ENCODE assay signal across 8 mouse cellular contexts in genomic region chr9:83925688-83926041, GRCm38 (mm10). TPM values are rescaled to one million over a fixed set of nuclear protein-coding genes. Genes with fewer than 3 reads are reported as not detected.
DNase-seq lines count a peak whose midpoint lies in the region; ATAC-seq and TF ChIP-seq lines count a peak whose summit lies in the region.

No protein-coding gene starts in this region.

- WGBS in limb, embryonic 13.5 days: 63% methylated on average over 4 of the region's 4 CpGs
- 54% methylated on average over 4 of the region's 4 CpGs for WGBS in stomach, postnatal 0 days

- H3K4me2 ChIP-seq in limb, embryonic 13.5 days (replicated peaks): peak overlapping the region; percentile 75
- H3K4me2 ChIP-seq in stomach, postnatal 0 days (replicated peaks; ENCODE audit: low read depth): peak overlapping the region; percentile 82

- H3K9me3 ChIP-seq in limb, embryonic 13.5 days: no peaks in the 10 kb centered on the region
- no peaks in the 10 kb centered on the region for H3K9me3 ChIP-seq in stomach, postnatal 0 days (ENCODE audit: control insufficient read depth, low read length)

- peak overlapping the region; percentile 78 for H3K9ac ChIP-seq in limb, embryonic 13.5 days
- peak overlapping the region; percentile 65 for H3K9ac ChIP-seq in stomach, postnatal 0 days (ENCODE audit: low read length)

- peak overlapping the region; percentile 68 for H3K4me3 ChIP-seq in limb, embryonic 13.5 days
- H3K4me3 ChIP-seq in stomach, postnatal 0 days (ENCODE audit: low read depth, low read length): peak overlapping the region; percentile 69

- TF ChIP-seq EP300 in stomach, postnatal 0 days (optimal IDR thresholded peaks at IDR 0.05): no peak

- no peak for ATAC-seq in cerebellum, adult (ENCODE audit: insufficient number of reproducible peaks, low FRiP score, low TSS enrichment)
- ATAC-seq in limb, embryonic 13.5 days (ENCODE audit: low FRiP score, low read depth): no peak
- no peak for ATAC-seq in stomach, postnatal 0 days (ENCODE audit: low FRiP score, low TSS enrichment)

- DNase-seq in cerebellum, adult 11 months: peak; percentile 42
- peak; percentile 7 for DNase-seq in right cerebral cortex, postnatal 4 days
- DNase-seq in right cerebral cortex, postnatal 14 days: no peak
- DNase-seq in stomach, postnatal 0 days (ENCODE audit: low spot score): no peak
- no peak for DNase-seq in spleen, postnatal 10 days (ENCODE audit: low spot score in 2 of 2)
- no peak for DNase-seq in gastrocnemius, adult 8-10 months (ENCODE audit: low spot score in 2 of 2)

- no peaks in the 10 kb centered on the region for H3K27me3 ChIP-seq in limb, embryonic 13.5 days
- H3K27me3 ChIP-seq in stomach, postnatal 0 days (ENCODE audit: control insufficient read depth, insufficient read depth, low read length): no peaks in the 10 kb centered on the region

- no peaks in the 10 kb centered on the region for H3K36me3 ChIP-seq in limb, embryonic 13.5 days
- no peaks in the 10 kb centered on the region for H3K36me3 ChIP-seq in stomach, postnatal 0 days (ENCODE audit: control insufficient read depth, insufficient read depth, low read length)

- no peak for TF ChIP-seq CTCF in stomach, postnatal 0 days (IDR thresholded peaks at IDR 0.05; ENCODE audit: low read depth)

- H3K27ac ChIP-seq in limb, embryonic 13.5 days: no peak overlapping the region
- H3K27ac ChIP-seq in stomach, postnatal 0 days (replicated peaks): no peak overlapping the region

- peaks cover 8% of the 10 kb centered on the region; the same call in 1 of the 2 replicates for H3K4me1 ChIP-seq in limb, embryonic 13.5 days
- H3K4me1 ChIP-seq in stomach, postnatal 0 days (replicated peaks; ENCODE audit: control insufficient read depth, insufficient read depth): peaks cover 2% of the 10 kb centered on the region; the same call in 1 of the 2 replicates

RNA-seq across cellular contexts. Expression of gene Bckdhb, which starts 0.7 kb away (rescaled TPM):
- polyA plus RNA-seq in limb, embryonic 13.5 days (2015; fragmentation: Nextera tagmentation; extraction: Ambion mirVana): 53.4 and 54.4 TPM in 2 replicates
- polyA plus RNA-seq in stomach, postnatal 0 days (2015; fragmentation: Nextera tagmentation; extraction: Ambion mirVana): 25.2 and 27.2 TPM in 2 replicates
- total RNA-seq in gastrocnemius, adult 8-10 months (2022): 10 to 100 TPM; 37.0 to 61.2 (median 49.0) TPM

Comparison
In these comparisons a context has a peak if more than half of its experiments do, and no peak if none do; other contexts are left out.
1. DNase-seq: peak in cerebellum, adult 11 months (single experiment) and right cerebral cortex, postnatal 4 days (single experiment); none in right cerebral cortex, postnatal 14 days (single experiment), stomach, postnatal 0 days (single experiment), spleen, postnatal 10 days (0 of 2) and gastrocnemius, adult 8-10 months (0 of 2).